Mouse (Mus musculus) kidney, adult 2 months (tissue): ENCODE results near the gene Evi2b. TPM values are rescaled to one million over a fixed set of nuclear protein-coding genes. Genes with fewer than 3 reads are reported as not detected.

Experiments used
- DNase-seq: peaks from one replicate; pipeline ENCODE4 v3.0.0; 2021
- H3K27ac ChIP-seq: fragments of 200-500 bp; 2 replicates; pipeline ENCODE4 v1.5.1; 2012; ENCODE audit warnings: low read depth, low read length, control low read depth, inconsistent platforms; ENCODE audit not compliant: insufficient read depth
- H3K27me3 ChIP-seq: fragments of 200-500 bp; replicated peaks from 2 replicates; pipeline ENCODE4 v1.6.1; 2012; ENCODE audit warnings: mild to moderate bottlenecking, moderate library complexity, low read length, inconsistent platforms; ENCODE audit not compliant: control insufficient read depth, insufficient read depth
- H3K36me3 ChIP-seq: fragments of 200-500 bp; 2 replicates; pipeline ENCODE4 v1.6.1; 2012; ENCODE audit warnings: mild to moderate bottlenecking, moderate library complexity, low read length, inconsistent platforms; ENCODE audit not compliant: control insufficient read depth, insufficient read depth
- H3K4me1 ChIP-seq: fragments of 200-500 bp; 2 replicates; pipeline ENCODE4 v1.6.1; 2011; ENCODE audit warnings: low read length; ENCODE audit not compliant: control insufficient read depth, insufficient read depth
- H3K4me3 ChIP-seq: fragments of 200-500 bp; 2 replicates; pipeline ENCODE4 v1.5.1; 2011; ENCODE audit warnings: mild to moderate bottlenecking, low read depth, low read length, control low read depth; ENCODE audit not compliant: insufficient read depth
- CTCF ChIP-seq: fragments of 200-500 bp; conservative IDR thresholded peaks from 2 replicates; pipeline ENCODE4 v1.5.1; 2011; ENCODE audit warnings: low read depth, mild to moderate bottlenecking, control low read depth, low read length, moderate library complexity, mixed read lengths; ENCODE audit not compliant: insufficient read depth, insufficient read length
- POLR2A ChIP-seq: fragments of 200-500 bp; IDR thresholded peaks from one replicate; pipeline ENCODE4 v1.6.1; 2011; ENCODE audit warnings: low read depth, low read length, control low read depth
- WGBS: fragments of 180-500 bp; shearing (Covaris S2); methylation state at CpG from one replicate; pipeline ENCODE4 v1.1.7; 2018; 5-methylcytosine and 5-hydroxymethylcytosine counted together
- polyA plus RNA-seq: library from polyadenylated mRNA; depleted of rRNA; stranded (reverse); fragments of >200 nt; gene quantifications from 2 replicates; pipeline ENCODE4 v1.2.3, GENCODE M21; 2012

Gene Evi2b
- polyA plus RNA-seq, 1 experiment, result 5.6 TPM

DNA sequence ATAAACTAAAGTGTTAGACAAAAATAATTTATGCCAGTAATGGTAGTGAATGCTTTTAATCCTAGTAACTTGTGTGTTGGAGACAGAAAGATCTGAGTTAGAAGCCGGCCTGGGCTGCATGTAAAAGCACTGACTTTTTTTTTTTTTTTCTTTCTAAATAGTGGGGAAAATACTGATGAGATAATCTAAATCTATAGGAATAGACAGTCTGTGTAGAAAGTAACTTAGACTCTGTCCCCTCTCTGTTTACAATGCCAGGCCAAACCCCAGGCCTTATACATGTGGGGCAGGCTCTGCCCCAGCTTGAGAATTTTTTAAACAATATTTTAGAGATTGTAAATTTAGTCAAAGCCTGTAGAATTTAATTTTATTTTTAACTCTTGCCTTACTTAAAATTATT is 618 bp downstream of the Evi2b start:
- Histone ChIP-seq H3K4me1 (peaks cover 12% of the 10 kb centered on the region), H3K36me3 (no peaks in the 10 kb centered on the region), H3K27me3 (no peaks in the 10 kb centered on the region), H3K27ac (no peak overlapping the region), H3K4me3 (no peak overlapping the region)
- no peak for DNase-seq
- WGBS, result 93% methylated on average over 1 of the region's 1 CpGs
- TF ChIP-seq CTCF (no peak), POLR2A (no peak)

- H3K27me3 ChIP-seq, result no peaks in the 10 kb centered on the region
- peaks cover 4% of the 10 kb centered on the region for H3K4me1 ChIP-seq
- no peaks in the 10 kb centered on the region for H3K36me3 ChIP-seq
- TF ChIP-seq CTCF (no peak), POLR2A (no peak)
- no peak overlapping the region for H3K4me3 ChIP-seq
- no peak for DNase-seq
- no peak overlapping the region for H3K27ac ChIP-seq
These were observed 1.6 kb downstream of the Evi2b start for GRCm38 (mm10) chr11:79521930-79522329.

DNA sequence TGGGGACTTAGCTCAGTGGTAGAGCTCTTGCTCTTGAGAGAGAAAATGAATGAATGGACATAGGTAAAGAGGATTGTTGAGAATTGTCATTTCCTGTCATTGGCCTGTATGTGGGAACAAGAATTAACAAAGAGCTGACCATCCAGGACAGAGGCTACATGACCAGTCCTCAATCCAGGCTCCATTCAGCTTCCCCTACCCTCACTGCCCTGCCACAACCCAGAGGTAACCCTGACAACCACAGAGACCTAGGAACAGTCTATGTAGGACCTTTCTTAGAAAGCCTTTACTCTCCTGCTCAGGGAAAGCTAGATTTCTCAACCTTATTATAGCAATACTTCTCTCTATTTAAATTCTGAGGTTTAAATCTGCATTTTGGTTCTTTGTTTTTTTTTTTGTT is 2.8 kb downstream of the Evi2b start:
- peaks cover 2% of the 10 kb centered on the region; the same call in 1 of the 2 replicates for H3K4me1 ChIP-seq
- TF ChIP-seq POLR2A, result no peak
- TF ChIP-seq CTCF, result no peak
- H3K27me3 ChIP-seq, result no peaks in the 10 kb centered on the region
- no peak for DNase-seq
- no peak overlapping the region for H3K4me3 ChIP-seq
- no peak overlapping the region for H3K27ac ChIP-seq
- H3K36me3 ChIP-seq, result no peaks in the 10 kb centered on the region

GRCm38 (mm10) chr11:79519878-79520291 is 3.7 kb downstream of the Evi2b start:
- no peak overlapping the region for H3K27ac ChIP-seq
- 70% methylated on average over 1 of the region's 1 CpGs for WGBS
- TF ChIP-seq POLR2A (no peak), CTCF (no peak)
- no peaks in the 10 kb centered on the region for H3K36me3 ChIP-seq
- no peaks in the 10 kb centered on the region for H3K27me3 ChIP-seq
- no peaks in the 10 kb centered on the region; the same call in 1 of the 2 replicates for H3K4me1 ChIP-seq
- no peak overlapping the region for H3K4me3 ChIP-seq
- DNase-seq, result peak; percentile 36

DNA sequence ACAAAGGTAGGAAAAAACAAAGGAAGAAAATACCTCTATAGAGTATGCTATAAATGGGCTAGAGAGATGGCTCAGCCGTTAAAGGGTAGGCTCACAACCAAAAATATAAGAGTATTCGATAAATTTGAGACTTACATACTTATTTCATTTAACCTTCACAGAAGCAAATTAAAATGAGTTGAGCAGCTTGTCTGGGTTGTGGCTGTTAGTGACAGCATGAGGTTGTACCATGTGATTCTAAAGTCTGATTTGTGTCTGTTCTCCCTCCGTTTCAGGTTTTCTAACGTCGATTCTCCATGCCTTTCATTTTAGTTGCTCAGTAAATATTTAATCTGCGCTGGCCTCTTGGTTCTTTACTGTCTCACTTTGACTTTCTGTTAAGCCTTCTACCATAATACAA is 4.3 kb downstream of the Evi2b start:
- TF ChIP-seq CTCF (no peak), POLR2A (no peak)
- no peak overlapping the region for H3K4me3 ChIP-seq
- WGBS, result 70% methylated on average over 6 of the region's 6 CpGs
- H3K4me1 ChIP-seq, result no peaks in the 10 kb centered on the region; the same call in 1 of the 2 replicates
- DNase-seq, result no peak
- no peak overlapping the region for H3K27ac ChIP-seq
- H3K36me3 ChIP-seq, result no peaks in the 10 kb centered on the region
- H3K27me3 ChIP-seq, result no peaks in the 10 kb centered on the region

- H3K27ac ChIP-seq, result no peak overlapping the region
- no peak for DNase-seq
- TF ChIP-seq CTCF (no peak), POLR2A (no peak)
- 99% methylated on average over 2 of the region's 2 CpGs for WGBS
- H3K27me3 ChIP-seq, result no peaks in the 10 kb centered on the region
- no peaks in the 10 kb centered on the region for H3K36me3 ChIP-seq
- no peak overlapping the region for H3K4me3 ChIP-seq
- no peaks in the 10 kb centered on the region; the same call in 1 of the 2 replicates for H3K4me1 ChIP-seq
These were observed 7.8 kb downstream of the Evi2b start for GRCm38 (mm10) chr11:79515798-79516197.

DNA sequence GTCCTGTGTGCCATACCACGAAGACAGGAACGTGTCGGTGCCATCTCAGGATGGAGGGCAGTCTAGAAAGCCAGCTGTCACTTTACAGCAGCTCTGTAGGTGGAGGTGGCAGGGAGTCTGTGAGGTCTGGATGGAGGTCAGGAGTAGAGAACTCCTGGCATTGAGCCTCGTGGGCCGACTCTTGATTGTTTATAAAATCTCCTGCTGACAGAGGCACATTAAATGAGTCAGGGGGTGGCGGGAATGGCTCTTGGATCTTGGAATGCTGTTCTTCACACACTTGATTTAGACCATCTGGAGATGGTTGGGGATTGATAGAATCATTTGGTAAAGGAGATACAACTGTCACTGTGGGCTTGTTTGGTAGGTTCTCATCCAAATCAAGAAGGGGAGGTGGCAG is 8.2 kb downstream of the Evi2b start:
- no peak for DNase-seq
- H3K27ac ChIP-seq, result no peak overlapping the region
- H3K27me3 ChIP-seq, result no peaks in the 10 kb centered on the region
- H3K4me1 ChIP-seq, result no peaks in the 10 kb centered on the region
- no peak overlapping the region for H3K4me3 ChIP-seq
- 67% methylated on average over 6 of the region's 6 CpGs for WGBS
- TF ChIP-seq CTCF (no peak), POLR2A (no peak)
- no peaks in the 10 kb centered on the region for H3K36me3 ChIP-seq

DNA sequence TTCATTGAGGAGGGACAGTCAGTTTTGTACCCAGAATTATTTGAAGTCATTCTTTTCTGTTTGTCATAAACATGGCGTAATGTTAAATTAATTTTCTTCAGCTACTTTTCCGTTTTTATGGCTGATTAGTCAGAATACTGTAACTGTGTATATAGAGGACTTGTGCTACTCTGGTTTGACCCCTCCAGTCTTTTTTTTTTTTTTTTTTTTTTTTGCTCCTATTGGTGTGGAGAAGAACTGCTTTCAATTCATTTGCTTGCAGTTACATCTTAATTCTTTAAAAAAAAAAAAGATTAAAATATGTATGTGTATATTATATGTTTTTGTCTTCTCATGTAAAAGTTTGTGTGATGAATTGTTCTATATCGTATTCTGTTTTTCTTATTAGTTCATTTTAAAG is 11.6 kb downstream of the Evi2b start:
- TF ChIP-seq CTCF, result no peak
- TF ChIP-seq POLR2A, result no peak
- no peak overlapping the region for H3K27ac ChIP-seq
- H3K36me3 ChIP-seq, result no peaks in the 10 kb centered on the region
- no peaks in the 10 kb centered on the region for H3K27me3 ChIP-seq
- WGBS, result 91% methylated on average over 3 of the region's 3 CpGs
- H3K4me3 ChIP-seq, result no peak overlapping the region
- DNase-seq, result no peak
- H3K4me1 ChIP-seq, result no peaks in the 10 kb centered on the region
